Mouse (Mus musculus) thymus, postnatal 10 days (tissue): ENCODE measurements around the gene Chrna4.

Experiments used
- DNase-seq, 2 experiments: peaks; one replicate each; pipeline ENCODE4 v3.0.0; 2021; ENCODE audit warnings: low spot score in 2 of 2

Chrna4 gene

GRCm38 (mm10) chr2:181043437-181043836 lies at the start of gene Chrna4:
Gene Chrna4 (minus strand): TSS chr2:181043546.
- no peak for DNase-seq

GRCm38 (mm10) chr2:181090123-181090522 lies 46.8 kb upstream of the Chrna4 start:
- no peak for DNase-seq

GRCm38 (mm10) chr2:181084997-181085396 lies 41.7 kb upstream of the Chrna4 start:
- DNase-seq: no peak

- no peak for DNase-seq
Measured at GRCm38 (mm10) chr2:181083945-181084344, 40.6 kb upstream of the Chrna4 start.

- DNase-seq: no peak
Measured at GRCm38 (mm10) chr2:181080886-181081285, 37.5 kb upstream of the Chrna4 start.

GRCm38 (mm10) chr2:181079518-181079917 lies 36.2 kb upstream of the Chrna4 start:
- DNase-seq: no peak

GRCm38 (mm10) chr2:181078908-181079307 lies 35.6 kb upstream of the Chrna4 start:
- no peak for DNase-seq

GRCm38 (mm10) chr2:181075501-181075900 lies 32.2 kb upstream of the Chrna4 start:
- no peak for DNase-seq

- DNase-seq: no peak
Measured at GRCm38 (mm10) chr2:181072403-181072714, 29.0 kb upstream of the Chrna4 start.

GRCm38 (mm10) chr2:181071706-181072402 lies 28.5 kb upstream of the Chrna4 start:
- peak; percentile 17 to 51 for DNase-seq

- DNase-seq: no peak
Measured at GRCm38 (mm10) chr2:181070136-181070535, 26.8 kb upstream of the Chrna4 start.

GRCm38 (mm10) chr2:181068499-181068898 lies 25.2 kb upstream of the Chrna4 start:
- no peak for DNase-seq

GRCm38 (mm10) chr2:181065827-181066226 lies 22.5 kb upstream of the Chrna4 start:
- DNase-seq: no peak

GRCm38 (mm10) chr2:181060127-181060526 lies 16.8 kb upstream of the Chrna4 start:
- peak in 1 of 2 experiments; percentile 57 for DNase-seq

- DNase-seq: no peak
Measured at GRCm38 (mm10) chr2:181058193-181058592, 14.8 kb upstream of the Chrna4 start.

- no peak for DNase-seq
Measured at GRCm38 (mm10) chr2:181057341-181057740, 14.0 kb upstream of the Chrna4 start.

GRCm38 (mm10) chr2:181052171-181052570 lies 8.8 kb upstream of the Chrna4 start:
- no peak for DNase-seq

GRCm38 (mm10) chr2:181048986-181049385 lies 5.6 kb upstream of the Chrna4 start:
- DNase-seq: no peak

GRCm38 (mm10) chr2:181048252-181048945 lies 5.1 kb upstream of the Chrna4 start:
- no peak for DNase-seq

GRCm38 (mm10) chr2:181044001-181044400 lies 655 bp upstream of the Chrna4 start:
- DNase-seq: no peak

- DNase-seq: no peak
Measured at GRCm38 (mm10) chr2:181042376-181042775, 970 bp downstream of the Chrna4 start.

GRCm38 (mm10) chr2:181041941-181042340 lies 1.4 kb downstream of the Chrna4 start:
- no peak for DNase-seq

GRCm38 (mm10) chr2:181039356-181039680 lies 4.0 kb downstream of the Chrna4 start:
- no peak for DNase-seq
